In the genomic region with DNA sequence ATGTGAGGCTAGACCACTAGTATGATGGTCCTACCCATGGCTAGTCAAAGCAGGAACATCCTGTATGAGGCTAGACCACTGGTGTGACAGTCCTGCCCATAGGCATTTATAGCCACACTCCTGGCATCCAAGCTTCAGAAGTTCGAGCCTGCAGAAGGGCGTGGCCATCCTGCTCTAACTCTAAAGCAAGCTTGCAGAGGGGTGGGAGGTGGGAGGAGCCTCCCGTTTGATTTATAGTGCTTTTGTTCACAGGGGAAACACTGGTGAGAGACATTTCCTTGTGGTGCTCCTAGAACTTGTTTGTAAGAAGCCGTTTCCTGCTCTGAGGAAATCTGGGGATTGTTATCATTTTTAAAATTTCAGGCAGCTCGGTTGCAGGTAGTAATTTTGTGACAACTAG, we compare ENCODE assay signal across 9 mouse cellular contexts. TPM values are rescaled to one million over a fixed set of nuclear protein-coding genes. Genes with fewer than 3 reads are reported as not detected.
DNase-seq lines count a peak whose midpoint lies in the region; ATAC-seq and TF ChIP-seq lines count a peak whose summit lies in the region.
"Had no signal": no experiment of that assay in that cellular context is flagged by ENCODE, and none has a peak within 500 bp of the region (broad histone marks: within the 10 kb centered on the region; RNA-seq: fewer than 3 reads in every experiment).

No protein-coding gene starts in this region.

- no peaks in the 10 kb centered on the region for H3K27me3 ChIP-seq in kidney, adult 2 months (replicated peaks; ENCODE audit: control insufficient read depth, insufficient read depth, low read length)
- H3K27me3 ChIP-seq: midbrain, embryonic 13.5 days had no signal

- no peak for ATAC-seq in activated CD4-positive, CD25-positive, alpha-beta regulatory T cell, adult 4 months
- ATAC-seq: midbrain, embryonic 13.5 days had no signal

- WGBS in kidney, adult 2 months: 49% methylated on average over 5 of the region's 5 CpGs

- H3K36me3 ChIP-seq in kidney, adult 2 months (ENCODE audit: control insufficient read depth, insufficient read depth, low read length): no peaks in the 10 kb centered on the region
- H3K36me3 ChIP-seq: midbrain, embryonic 13.5 days had no signal

- peaks cover 29% of the 10 kb centered on the region for H3K4me1 ChIP-seq in cortical plate, adult 2 months (ENCODE audit: control insufficient read depth, insufficient read depth, low read length)
- H3K4me1 ChIP-seq in kidney, adult 2 months (ENCODE audit: control insufficient read depth, insufficient read depth, low read length): peaks cover 12% of the 10 kb centered on the region

- peak; percentile 41 for DNase-seq in adrenal gland, postnatal 10 days
- no peak for DNase-seq in adrenal gland, postnatal 4 days (ENCODE audit: low spot score in 2 of 2)
- peak; percentile 79 for DNase-seq in kidney, adult 2 months
- DNase-seq in lung, postnatal 10 days: peak; percentile 84
- no peak for DNase-seq in ovary, postnatal 10 days (ENCODE audit: low spot score)
- no peak for DNase-seq in urinary bladder, postnatal 36 days (ENCODE audit: low spot score in 2 of 2)

- TF ChIP-seq CTCF in cortical plate, adult 2 months (IDR thresholded peaks at IDR 0.05; ENCODE audit: extremely low read depth, insufficient read depth, low read length): no peak
- no peak for TF ChIP-seq CTCF in kidney, adult 2 months (conservative IDR thresholded peaks at IDR 0.05; ENCODE audit: insufficient read depth, insufficient read length, low read depth, low read length)

- TF ChIP-seq POLR2A in cortical plate, adult 2 months (IDR thresholded peaks at IDR 0.05; ENCODE audit: extremely low read depth, insufficient read depth, low read length): no peak
- TF ChIP-seq POLR2A in kidney, adult 2 months (IDR thresholded peaks at IDR 0.05; ENCODE audit: low read depth, low read length): no peak

- peak overlapping the region; percentile 55; the same call in 1 of the 2 replicates for H3K27ac ChIP-seq in cortical plate, adult 2 months (ENCODE audit: insufficient read depth, low read length)
- peak overlapping the region; percentile 32; the same call in 1 of the 2 replicates for H3K27ac ChIP-seq in kidney, adult 2 months (ENCODE audit: insufficient read depth, low read depth, low read length)
- H3K27ac ChIP-seq: midbrain, embryonic 13.5 days had no signal

- no peak overlapping the region for H3K4me3 ChIP-seq in cortical plate, adult 2 months (ENCODE audit: insufficient read depth, low read length)
- H3K4me3 ChIP-seq in kidney, adult 2 months (ENCODE audit: insufficient read depth, low read depth, low read length): no peak overlapping the region
- H3K4me3 ChIP-seq: midbrain, embryonic 13.5 days had no signal

RNA-seq across cellular contexts. Expression of gene Mcf2l, which starts 56.7 kb away (rescaled TPM):
- 10 to 100 TPM; 43.0 to 52.5 TPM for total RNA-seq in adrenal gland, postnatal 10 days (2021)
- total RNA-seq in adrenal gland, postnatal 4 days (2021): 10 to 100 TPM; 37.7 to 49.5 TPM
- 144 and 148 TPM in 2 replicates for polyA plus RNA-seq in cortical plate, adult 2 months (2012; rRNA removed)
- polyA plus RNA-seq in kidney, adult 2 months (2012; rRNA removed): 15.1 and 16.6 TPM in 2 replicates
- under 1 TPM in 1 of 2 experiments, not detected in 1; 0.40 TPM for polyA plus RNA-seq in activated CD4-positive, CD25-positive, alpha-beta regulatory T cell, adult 4 months (2017; shearing (Covaris generic))

Comparison
In these comparisons a context has a peak if more than half of its experiments do, and no peak if none do; other contexts are left out.
1. DNase-seq: peak in adrenal gland, postnatal 10 days (single experiment), kidney, adult 2 months (single experiment) and lung, postnatal 10 days (single experiment); none in adrenal gland, postnatal 4 days (0 of 2), ovary, postnatal 10 days (single experiment) and urinary bladder, postnatal 36 days (0 of 2).
2. RNA of gene Mcf2l, which starts 56.7 kb away (polyA plus RNA-seq): 144 to 148 TPM in cortical plate, adult 2 months and 15.1 to 16.6 TPM in kidney, adult 2 months; 0.40 TPM in activated CD4-positive, CD25-positive, alpha-beta regulatory T cell, adult 4 months; every median in the first group is over 10 times any median in the second.